Mouse (Mus musculus): ENCODE data around the gene U2af1l4. TPM values are rescaled to one million over a fixed set of nuclear protein-coding genes. Genes with fewer than 3 reads are reported as not detected.

U2af1l4 gene
- polyA plus RNA-seq, 1 experiment = 72.3 TPM

DNA sequence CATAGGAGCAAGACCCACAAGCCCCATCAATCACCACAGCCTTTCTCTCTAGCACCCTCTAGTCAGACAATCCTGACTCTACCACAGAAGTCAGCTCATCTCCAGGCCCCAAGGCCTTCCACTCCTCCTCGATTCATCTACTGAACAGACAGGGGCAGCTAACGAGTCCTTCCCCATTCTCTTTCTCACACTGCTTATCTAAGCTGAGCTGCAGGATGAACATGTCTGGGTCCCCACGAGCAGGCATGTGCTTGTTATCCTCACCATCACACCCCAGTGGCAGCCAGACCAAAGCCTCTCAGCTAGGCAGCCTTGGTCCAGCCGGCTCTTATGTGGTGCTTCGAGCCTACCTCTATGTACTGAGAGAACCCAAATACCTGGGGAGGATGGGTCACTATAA lies 9.3 kb downstream of the U2af1l4 start:
- Histone ChIP-seq H3ac (ENCODE audit: control insufficient read depth, insufficient read length) (no peak overlapping the region), H3K79me2 (ENCODE audit: control insufficient read depth, insufficient read depth) (no peaks in the 10 kb centered on the region), H3K4me3 (no peak overlapping the region), H3K4me2 (ENCODE audit: low read depth) (no peak overlapping the region), H3K27me3 (ENCODE audit: control insufficient read depth, insufficient read depth, insufficient read length) (no peaks in the 10 kb centered on the region), H3K36me3 (ENCODE audit: control insufficient read depth, insufficient read depth) (peaks cover 30% of the 10 kb centered on the region)
- TF ChIP-seq TCF12 (IDR thresholded peaks at IDR 0.05; ENCODE audit: insufficient read depth, poor library complexity, severe bottlenecking) (no peak), MYOG (IDR thresholded peaks at IDR 0.05; ENCODE audit: control insufficient read depth in 1 of 3, insufficient read depth in 1 of 3, insufficient read length in 2 of 3, low read depth in 2 of 3) (no peak), E2F4 (IDR thresholded peaks at IDR 0.05; ENCODE audit: insufficient read depth) (no peak), USF1 (IDR thresholded peaks at IDR 0.05; ENCODE audit: low read depth) (no peak), POLR2AphosphoS2 (IDR thresholded peaks at IDR 0.05; ENCODE audit: insufficient read length, low read depth) (no peak), MYOD1 (IDR thresholded peaks at IDR 0.05; ENCODE audit: control insufficient read depth in 1 of 3, insufficient read length in 2 of 3, low read depth in 2 of 3) (no peak), CEBPB (IDR thresholded peaks at IDR 0.05; ENCODE audit: insufficient read depth, poor library complexity, severe bottlenecking) (no peak), REST (IDR thresholded peaks at IDR 0.05; ENCODE audit: insufficient read depth, insufficient read length) (no peak), MAX (IDR thresholded peaks at IDR 0.05; ENCODE audit: low read depth) (no peak), TCF3 (IDR thresholded peaks at IDR 0.05; ENCODE audit: insufficient read length, low read depth) (no peak), SRF (IDR thresholded peaks at IDR 0.05; ENCODE audit: control insufficient read depth, insufficient read length, low read depth) (no peak), POLR2A (IDR thresholded peaks at IDR 0.05; ENCODE audit: insufficient read length, low read depth) (no peak)

DNA sequence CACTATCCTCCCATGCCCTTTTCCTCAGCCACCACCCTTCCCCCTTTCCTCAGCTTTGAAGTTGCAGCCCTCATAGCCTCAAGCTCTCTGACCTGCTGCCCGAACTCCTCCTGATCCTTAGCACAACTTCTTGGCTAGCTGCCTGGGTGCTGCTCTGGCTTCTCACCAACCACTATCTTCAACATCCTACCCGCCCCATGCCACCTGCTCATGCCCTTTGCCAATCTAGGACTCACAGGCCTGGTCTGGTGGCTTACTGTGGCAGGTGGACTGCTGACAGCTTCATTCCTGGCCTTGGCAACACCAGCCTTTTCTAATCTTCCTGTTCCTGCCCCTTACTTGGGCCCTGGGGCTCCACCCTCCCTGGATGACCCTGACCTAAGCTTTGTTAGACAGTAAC lies 9.9 kb downstream of the U2af1l4 start:
- Histone ChIP-seq H3K4me3 (no peak overlapping the region), H3K79me2 (ENCODE audit: control insufficient read depth, insufficient read depth) (no peaks in the 10 kb centered on the region), H3ac (ENCODE audit: control insufficient read depth, insufficient read length) (no peak overlapping the region), H3K27me3 (ENCODE audit: control insufficient read depth, insufficient read depth, insufficient read length) (no peaks in the 10 kb centered on the region), H3K4me2 (ENCODE audit: low read depth) (no peak overlapping the region), H3K36me3 (ENCODE audit: control insufficient read depth, insufficient read depth) (peaks cover 32% of the 10 kb centered on the region)
- peak; percentile 36 for TF ChIP-seq TCF3 (IDR thresholded peaks at IDR 0.05; ENCODE audit: insufficient read length, low read depth)
- TF ChIP-seq MYOD1 (IDR thresholded peaks at IDR 0.05; ENCODE audit: control insufficient read depth in 1 of 3, insufficient read length in 2 of 3, low read depth in 2 of 3) = peak; percentile 68 to 93 (median 87)
- no peak for TF ChIP-seq MAX (IDR thresholded peaks at IDR 0.05; ENCODE audit: low read depth)
- TF ChIP-seq SRF (IDR thresholded peaks at IDR 0.05; ENCODE audit: control insufficient read depth, insufficient read length, low read depth) = no peak
- no peak for TF ChIP-seq CEBPB (IDR thresholded peaks at IDR 0.05; ENCODE audit: insufficient read depth, poor library complexity, severe bottlenecking)
- TF ChIP-seq POLR2AphosphoS2 (IDR thresholded peaks at IDR 0.05; ENCODE audit: insufficient read length, low read depth) = no peak
- no peak for TF ChIP-seq E2F4 (IDR thresholded peaks at IDR 0.05; ENCODE audit: insufficient read depth)
- TF ChIP-seq REST (IDR thresholded peaks at IDR 0.05; ENCODE audit: insufficient read depth, insufficient read length) = no peak
- TF ChIP-seq USF1 (IDR thresholded peaks at IDR 0.05; ENCODE audit: low read depth) = no peak
- TF ChIP-seq TCF12 (IDR thresholded peaks at IDR 0.05; ENCODE audit: insufficient read depth, poor library complexity, severe bottlenecking) = peak; percentile 30
- no peak for TF ChIP-seq POLR2A (IDR thresholded peaks at IDR 0.05; ENCODE audit: insufficient read length, low read depth)
- peak; percentile 14 to 93 (median 61) for TF ChIP-seq MYOG (IDR thresholded peaks at IDR 0.05; ENCODE audit: control insufficient read depth in 1 of 3, insufficient read depth in 1 of 3, insufficient read length in 2 of 3, low read depth in 2 of 3)

DNA sequence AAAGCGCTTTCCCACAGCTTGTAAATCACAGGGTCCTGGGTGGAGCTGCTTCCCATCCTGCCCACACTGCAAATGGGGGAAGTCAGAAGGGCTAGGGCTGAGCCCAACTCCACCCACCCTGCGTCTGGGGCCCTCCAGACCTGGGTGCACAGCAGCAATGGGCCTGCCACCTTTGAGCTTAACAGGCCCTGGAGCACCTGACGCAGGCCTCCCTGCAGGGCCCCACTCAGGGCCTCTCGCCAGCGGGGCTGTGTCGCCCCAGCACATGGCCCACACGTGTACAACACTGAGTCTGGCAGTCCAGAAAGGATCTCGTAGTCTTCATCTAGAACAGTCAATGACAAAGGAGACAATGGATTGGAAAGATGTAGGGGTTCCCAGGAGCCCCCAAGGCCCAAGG lies 16.8 kb downstream of the U2af1l4 start:
- no peaks in the 10 kb centered on the region for H3K79me2 ChIP-seq (ENCODE audit: control insufficient read depth, insufficient read depth)
- TF ChIP-seq MYOD1 (IDR thresholded peaks at IDR 0.05; ENCODE audit: control insufficient read depth in 1 of 3, insufficient read length in 2 of 3, low read depth in 2 of 3) (no peak), REST (IDR thresholded peaks at IDR 0.05; ENCODE audit: insufficient read depth, insufficient read length) (no peak)
- H3K4me3 ChIP-seq = no peak overlapping the region
- no peaks in the 10 kb centered on the region for H3K27me3 ChIP-seq (ENCODE audit: control insufficient read depth, insufficient read depth, insufficient read length)
- H3K4me2 ChIP-seq (ENCODE audit: low read depth) = no peak overlapping the region
- H3ac ChIP-seq (ENCODE audit: control insufficient read depth, insufficient read length) = no peak overlapping the region
- H3K36me3 ChIP-seq (ENCODE audit: control insufficient read depth, insufficient read depth) = peaks cover 45% of the 10 kb centered on the region

DNA sequence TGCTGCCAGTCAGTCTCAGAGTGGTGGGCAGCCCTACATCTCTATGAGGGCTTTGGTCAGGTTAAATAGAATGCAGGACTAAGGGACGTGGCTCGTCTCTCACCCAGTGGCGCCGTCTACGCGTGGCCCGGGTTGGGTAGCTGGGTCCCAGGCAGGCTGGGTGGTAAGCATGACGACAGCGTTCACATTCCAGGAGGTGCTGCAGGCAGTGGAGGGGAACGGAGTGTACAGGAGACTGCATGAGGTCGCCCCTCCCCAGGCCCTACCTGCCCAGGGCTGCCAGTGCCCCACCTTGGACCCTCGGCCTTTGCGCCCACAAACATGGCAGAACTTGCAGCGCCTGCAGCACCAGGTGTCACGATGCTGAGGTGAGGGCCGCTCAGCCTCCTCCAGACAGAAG lies 18.4 kb downstream of the U2af1l4 start:
- TF ChIP-seq MAX (IDR thresholded peaks at IDR 0.05; ENCODE audit: low read depth) (no peak), SRF (IDR thresholded peaks at IDR 0.05; ENCODE audit: control insufficient read depth, insufficient read length, low read depth) (no peak), REST (IDR thresholded peaks at IDR 0.05; ENCODE audit: insufficient read depth, insufficient read length) (no peak), CEBPB (IDR thresholded peaks at IDR 0.05; ENCODE audit: insufficient read depth, poor library complexity, severe bottlenecking) (no peak), TCF12 (IDR thresholded peaks at IDR 0.05; ENCODE audit: insufficient read depth, poor library complexity, severe bottlenecking) (no peak), USF1 (IDR thresholded peaks at IDR 0.05; ENCODE audit: low read depth) (no peak), POLR2AphosphoS2 (IDR thresholded peaks at IDR 0.05; ENCODE audit: insufficient read length, low read depth) (no peak), E2F4 (IDR thresholded peaks at IDR 0.05; ENCODE audit: insufficient read depth) (no peak), MYOG (IDR thresholded peaks at IDR 0.05; ENCODE audit: control insufficient read depth in 1 of 3, insufficient read depth in 1 of 3, insufficient read length in 2 of 3, low read depth in 2 of 3) (no peak), MYOD1 (IDR thresholded peaks at IDR 0.05; ENCODE audit: control insufficient read depth in 1 of 3, insufficient read length in 2 of 3, low read depth in 2 of 3) (no peak), TCF3 (IDR thresholded peaks at IDR 0.05; ENCODE audit: insufficient read length, low read depth) (no peak), POLR2A (IDR thresholded peaks at IDR 0.05; ENCODE audit: insufficient read length, low read depth) (no peak)

DNA sequence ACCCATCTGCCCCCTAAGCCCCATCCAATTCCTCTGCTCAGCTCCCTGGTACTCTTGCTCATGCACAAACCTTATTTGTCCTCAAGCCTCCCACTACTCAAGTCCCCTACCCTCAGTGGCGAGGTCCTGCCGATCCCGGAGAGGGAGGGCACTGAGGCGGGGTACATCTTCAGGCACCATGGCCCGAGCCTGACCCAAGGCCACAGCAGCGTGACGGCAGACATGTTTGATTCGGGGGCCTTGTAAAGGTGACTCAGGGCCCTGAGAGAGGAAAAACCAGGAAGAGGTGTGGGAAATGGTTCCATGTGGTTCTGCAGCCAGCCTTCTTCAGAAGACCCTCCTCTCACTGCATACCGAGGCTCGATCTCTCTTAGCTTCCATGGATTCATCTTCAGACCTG lies 21.2 kb downstream of the U2af1l4 start:
- Histone ChIP-seq H3K36me3 (ENCODE audit: control insufficient read depth, insufficient read depth) (peaks cover 20% of the 10 kb centered on the region), H3K4me3 (no peak overlapping the region), H3K27me3 (ENCODE audit: control insufficient read depth, insufficient read depth, insufficient read length) (no peaks in the 10 kb centered on the region), H3K4me2 (ENCODE audit: low read depth) (no peak overlapping the region), H3ac (ENCODE audit: control insufficient read depth, insufficient read length) (no peak overlapping the region), H3K79me2 (ENCODE audit: control insufficient read depth, insufficient read depth) (peaks cover 26% of the 10 kb centered on the region)
- TF ChIP-seq MYOD1 (IDR thresholded peaks at IDR 0.05; ENCODE audit: control insufficient read depth in 1 of 3, insufficient read length in 2 of 3, low read depth in 2 of 3) (no peak), MAX (IDR thresholded peaks at IDR 0.05; ENCODE audit: low read depth) (no peak), REST (IDR thresholded peaks at IDR 0.05; ENCODE audit: insufficient read depth, insufficient read length) (no peak), POLR2AphosphoS2 (IDR thresholded peaks at IDR 0.05; ENCODE audit: insufficient read length, low read depth) (no peak), SRF (IDR thresholded peaks at IDR 0.05; ENCODE audit: control insufficient read depth, insufficient read length, low read depth) (no peak), E2F4 (IDR thresholded peaks at IDR 0.05; ENCODE audit: insufficient read depth) (no peak), TCF3 (IDR thresholded peaks at IDR 0.05; ENCODE audit: insufficient read length, low read depth) (no peak), MYOG (IDR thresholded peaks at IDR 0.05; ENCODE audit: control insufficient read depth in 1 of 3, insufficient read depth in 1 of 3, insufficient read length in 2 of 3, low read depth in 2 of 3) (no peak), POLR2A (IDR thresholded peaks at IDR 0.05; ENCODE audit: insufficient read length, low read depth) (no peak), TCF12 (IDR thresholded peaks at IDR 0.05; ENCODE audit: insufficient read depth, poor library complexity, severe bottlenecking) (no peak)

More for the DNA sequence above, 18.4 kb downstream of the U2af1l4 start:
- H3K4me2 ChIP-seq (ENCODE audit: low read depth) = no peak overlapping the region
- peaks cover 41% of the 10 kb centered on the region for H3K36me3 ChIP-seq (ENCODE audit: control insufficient read depth, insufficient read depth)
- H3K27me3 ChIP-seq (ENCODE audit: control insufficient read depth, insufficient read depth, insufficient read length) = no peaks in the 10 kb centered on the region
- H3ac ChIP-seq (ENCODE audit: control insufficient read depth, insufficient read length) = no peak overlapping the region
- no peak overlapping the region for H3K4me3 ChIP-seq
- H3K79me2 ChIP-seq (ENCODE audit: control insufficient read depth, insufficient read depth) = peaks cover 9% of the 10 kb centered on the region

All from myocyte (in vitro differentiated cells).